In genomic region chr12:17682161-17682560, GRCm38 (mm10) we compare ENCODE assay signal across 21 mouse cellular contexts. TPM values are rescaled to one million over a fixed set of nuclear protein-coding genes. Genes with fewer than 3 reads are reported as not detected.
DNase-seq lines count a peak whose midpoint lies in the region; TF ChIP-seq lines count a peak whose summit lies in the region.
"Had no signal": no experiment of that assay in that cellular context is flagged by ENCODE, and none has a peak within 500 bp of the region (broad histone marks: within the 10 kb centered on the region; RNA-seq: fewer than 3 reads in every experiment).

No protein-coding gene starts in this region.

- intact Hi-C loops in heart, postnatal 14 days (cut with DNase I): no loop called here
- intact Hi-C loops in left cerebral cortex, postnatal 4 days (cut with DNase I): no loop called here

- H3K27ac ChIP-seq in bone marrow macrophage, adult 2 months (ENCODE audit: insufficient read depth, low read depth, low read length): peak overlapping the region; percentile 81
- H3K27ac ChIP-seq: hindbrain, postnatal 0 days; kidney, postnatal 0 days; left cerebral cortex, adult 2 months; midbrain, embryonic 12.5 days; stomach, embryonic 15.5 days had no signal

- no peak for TF ChIP-seq POLR2A in bone marrow macrophage, adult 2 months (IDR thresholded peaks at IDR 0.05; ENCODE audit: borderline replicate concordance, low read depth, low read length)

- peak; percentile 29 to 57 for DNase-seq in heart, adult 18-20 months
- no peak for DNase-seq in heart, postnatal 14 days
- DNase-seq in 3T3-L1 (ENCODE audit: low read depth, low spot score): peak; percentile 51
- DNase-seq in lung, postnatal 36 days: peak; percentile 71
- DNase-seq in adrenal gland, postnatal 10 days: no peak
- DNase-seq in left cerebral cortex, postnatal 4 days: no peak
- no peak for DNase-seq in neural tube, embryonic 10.5 days (ENCODE audit: extremely low spot score, low spot score)
- DNase-seq: adrenal gland, postnatal 14 days; cerebellum, adult 11 months; cerebellum, postnatal 14 days; embryo, embryonic 11 days; gastrocnemius, postnatal 36 days; heart, postnatal 4 days; kidney, adult 11 months had no signal

- H3K4me1 ChIP-seq in bone marrow macrophage, adult 2 months (ENCODE audit: control insufficient read depth, insufficient read depth, low read length): peaks cover 33% of the 10 kb centered on the region
- H3K4me1 ChIP-seq: midbrain, embryonic 12.5 days; stomach, embryonic 15.5 days had no signal

- no peak for TF ChIP-seq CTCF in bone marrow macrophage, adult 2 months (IDR thresholded peaks at IDR 0.05; ENCODE audit: low read depth, low read length)

- H3K4me3 ChIP-seq in bone marrow macrophage, adult 2 months (ENCODE audit: insufficient read depth, low read length): no peak overlapping the region
- H3K4me3 ChIP-seq: left cerebral cortex, adult 2 months; midbrain, embryonic 12.5 days; myocyte; stomach, embryonic 15.5 days had no signal

RNA-seq across cellular contexts. Expression of gene Hpcal1, which starts 8.5 kb away (rescaled TPM):
- total RNA-seq in heart, adult 18-20 months (2021): 10 to 100 TPM; 18.7 to 20.6 TPM
- total RNA-seq in heart, postnatal 14 days (2021): 10 to 100 TPM; 26.4 to 27.1 TPM
- polyA plus RNA-seq in bone marrow macrophage, adult 2 months (2012; ENCODE audit: insufficient read depth, insufficient read length, missing spikeins): 169 and 178 TPM in 2 replicates
- 10 to 100 TPM; 25.4 to 26.2 TPM for total RNA-seq in adrenal gland, postnatal 10 days (2021)
- total RNA-seq in left cerebral cortex, postnatal 4 days (2021): 10 to 100 TPM; 28.7 to 49.3 TPM

Comparison
In these comparisons a context has a peak if more than half of its experiments do, and no peak if none do; other contexts are left out.
1. DNase-seq: peak in heart, adult 18-20 months (2 of 2), 3T3-L1 (single experiment) and lung, postnatal 36 days (single experiment); none in heart, postnatal 14 days (0 of 2), adrenal gland, postnatal 10 days (single experiment), left cerebral cortex, postnatal 4 days (single experiment) and neural tube, embryonic 10.5 days (single experiment).